Mouse (Mus musculus) liver, embryonic 14.5 days (tissue): Measurements from ENCODE around the gene Dscam.

Experiments used
- CTCF ChIP-seq: IDR thresholded peaks from 2 replicates; pipeline ENCODE4 v1.5.1; 2016; ENCODE audit warnings: antibody characterized with exemption, low read depth, control low read depth
- EP300 ChIP-seq: IDR thresholded peaks from 2 replicates; pipeline ENCODE4 v1.6.1; 2016; ENCODE audit warnings: antibody characterized with exemption, low read depth

GRCm38 (mm10) chr16:96907081-96907480 lies 263.5 kb downstream of the Dscam start:
- TF ChIP-seq EP300: no peak
- TF ChIP-seq CTCF: no peak
